Mouse (Mus musculus): ENCODE measurements around the gene Fbxo9. TPM values are rescaled to one million over a fixed set of nuclear protein-coding genes. Genes with fewer than 3 reads are reported as not detected.
"Not testable (repeated sequence)": the region's sequence is repeated elsewhere in the genome, so short reads cannot be mapped to it uniquely, and the experiment has no call there.

Gene Fbxo9
- polyA plus RNA-seq, 1 experiment: 16.4 TPM

- no peak overlapping the region for H3K4me3 ChIP-seq (ENCODE audit: low read depth, low read length)
- no peaks in the 10 kb centered on the region for H3K36me3 ChIP-seq (ENCODE audit: control insufficient read depth, insufficient read depth, low read length, poor library complexity, severe bottlenecking)
- no peak overlapping the region for H3K9ac ChIP-seq (ENCODE audit: low read depth, poor library complexity, severe bottlenecking)
- no peaks in the 10 kb centered on the region for H3K27me3 ChIP-seq (ENCODE audit: control insufficient read depth, insufficient read depth, low read length, poor library complexity, severe bottlenecking)
- no peak overlapping the region for H3K27ac ChIP-seq (ENCODE audit: insufficient read depth, low read length)
- H3K4me1 ChIP-seq (ENCODE audit: control insufficient read depth, insufficient read depth, low read length): no peaks in the 10 kb centered on the region
- TF ChIP-seq EP300 (IDR thresholded peaks at IDR 0.05; ENCODE audit: insufficient read depth, low read depth, low read length) (no peak), CTCF (IDR thresholded peaks at IDR 0.05; ENCODE audit: low read depth, low read length) (no peak), POLR2A (IDR thresholded peaks at IDR 0.05; ENCODE audit: insufficient read depth, low read length) (no peak)
- no peaks in the 10 kb centered on the region for H3K9me3 ChIP-seq (replicated peaks; ENCODE audit: control insufficient read depth, insufficient read depth, low read length, poor library complexity, severe bottlenecking)
These were observed 35.0 kb downstream of the Fbxo9 start for GRCm38 (mm10) chr9:78073713-78074340.

GRCm38 (mm10) chr9:78073291-78073690 is 35.6 kb downstream of the Fbxo9 start:
- not testable (repeated sequence) for H3K36me3 ChIP-seq (ENCODE audit: control insufficient read depth, insufficient read depth, low read length, poor library complexity, severe bottlenecking); H3K9ac ChIP-seq (ENCODE audit: low read depth, poor library complexity, severe bottlenecking); H3K4me1 ChIP-seq (ENCODE audit: control insufficient read depth, insufficient read depth, low read length); H3K9me3 ChIP-seq (replicated peaks; ENCODE audit: control insufficient read depth, insufficient read depth, low read length, poor library complexity, severe bottlenecking); H3K27me3 ChIP-seq (ENCODE audit: control insufficient read depth, insufficient read depth, low read length, poor library complexity, severe bottlenecking); H3K27ac ChIP-seq (ENCODE audit: insufficient read depth, low read length); H3K4me3 ChIP-seq (ENCODE audit: low read depth, low read length)

GRCm38 (mm10) chr9:78071626-78072025 is 37.2 kb downstream of the Fbxo9 start:
- Histone ChIP-seq H3K9me3 (replicated peaks; ENCODE audit: control insufficient read depth, insufficient read depth, low read length, poor library complexity, severe bottlenecking) (no peaks in the 10 kb centered on the region), H3K9ac (ENCODE audit: low read depth, poor library complexity, severe bottlenecking) (no peak overlapping the region), H3K36me3 (ENCODE audit: control insufficient read depth, insufficient read depth, low read length, poor library complexity, severe bottlenecking) (no peaks in the 10 kb centered on the region), H3K4me3 (ENCODE audit: low read depth, low read length) (no peak overlapping the region), H3K27me3 (ENCODE audit: control insufficient read depth, insufficient read depth, low read length, poor library complexity, severe bottlenecking) (no peaks in the 10 kb centered on the region), H3K4me1 (ENCODE audit: control insufficient read depth, insufficient read depth, low read length) (no peaks in the 10 kb centered on the region), H3K27ac (ENCODE audit: insufficient read depth, low read length) (no peak overlapping the region)
- TF ChIP-seq POLR2A (IDR thresholded peaks at IDR 0.05; ENCODE audit: insufficient read depth, low read length): no peak
- TF ChIP-seq CTCF (IDR thresholded peaks at IDR 0.05; ENCODE audit: low read depth, low read length): no peak
- TF ChIP-seq EP300 (IDR thresholded peaks at IDR 0.05; ENCODE audit: insufficient read depth, low read depth, low read length): no peak

GRCm38 (mm10) chr9:78070496-78070895 is 38.4 kb downstream of the Fbxo9 start:
- H3K4me3 ChIP-seq (ENCODE audit: low read depth, low read length): no peak overlapping the region
- H3K27ac ChIP-seq (ENCODE audit: insufficient read depth, low read length): no peak overlapping the region
- no peaks in the 10 kb centered on the region for H3K4me1 ChIP-seq (ENCODE audit: control insufficient read depth, insufficient read depth, low read length)
- no peak overlapping the region for H3K9ac ChIP-seq (ENCODE audit: low read depth, poor library complexity, severe bottlenecking)
- H3K27me3 ChIP-seq (ENCODE audit: control insufficient read depth, insufficient read depth, low read length, poor library complexity, severe bottlenecking): no peaks in the 10 kb centered on the region
- no peaks in the 10 kb centered on the region for H3K36me3 ChIP-seq (ENCODE audit: control insufficient read depth, insufficient read depth, low read length, poor library complexity, severe bottlenecking)
- no peak for TF ChIP-seq CTCF (IDR thresholded peaks at IDR 0.05; ENCODE audit: low read depth, low read length)
- TF ChIP-seq POLR2A (IDR thresholded peaks at IDR 0.05; ENCODE audit: insufficient read depth, low read length): no peak
- no peak for TF ChIP-seq EP300 (IDR thresholded peaks at IDR 0.05; ENCODE audit: insufficient read depth, low read depth, low read length)
- no peaks in the 10 kb centered on the region for H3K9me3 ChIP-seq (replicated peaks; ENCODE audit: control insufficient read depth, insufficient read depth, low read length, poor library complexity, severe bottlenecking)

GRCm38 (mm10) chr9:78064121-78064520 is 44.7 kb downstream of the Fbxo9 start:
- no peak overlapping the region for H3K27ac ChIP-seq (ENCODE audit: insufficient read depth, low read length)
- no peak overlapping the region for H3K4me3 ChIP-seq (ENCODE audit: low read depth, low read length)
- no peaks in the 10 kb centered on the region for H3K36me3 ChIP-seq (ENCODE audit: control insufficient read depth, insufficient read depth, low read length, poor library complexity, severe bottlenecking)
- TF ChIP-seq CTCF (IDR thresholded peaks at IDR 0.05; ENCODE audit: low read depth, low read length) (no peak), POLR2A (IDR thresholded peaks at IDR 0.05; ENCODE audit: insufficient read depth, low read length) (no peak), EP300 (IDR thresholded peaks at IDR 0.05; ENCODE audit: insufficient read depth, low read depth, low read length) (no peak)
- no peaks in the 10 kb centered on the region for H3K4me1 ChIP-seq (ENCODE audit: control insufficient read depth, insufficient read depth, low read length)
- H3K27me3 ChIP-seq (ENCODE audit: control insufficient read depth, insufficient read depth, low read length, poor library complexity, severe bottlenecking): no peaks in the 10 kb centered on the region
- no peak overlapping the region for H3K9ac ChIP-seq (ENCODE audit: low read depth, poor library complexity, severe bottlenecking)
- no peaks in the 10 kb centered on the region for H3K9me3 ChIP-seq (replicated peaks; ENCODE audit: control insufficient read depth, insufficient read depth, low read length, poor library complexity, severe bottlenecking)

GRCm38 (mm10) chr9:78062392-78062791 is 46.5 kb downstream of the Fbxo9 start:
- no peak overlapping the region for H3K27ac ChIP-seq (ENCODE audit: insufficient read depth, low read length)
- H3K4me1 ChIP-seq (ENCODE audit: control insufficient read depth, insufficient read depth, low read length): no peaks in the 10 kb centered on the region
- H3K27me3 ChIP-seq (ENCODE audit: control insufficient read depth, insufficient read depth, low read length, poor library complexity, severe bottlenecking): no peaks in the 10 kb centered on the region
- no peaks in the 10 kb centered on the region for H3K9me3 ChIP-seq (replicated peaks; ENCODE audit: control insufficient read depth, insufficient read depth, low read length, poor library complexity, severe bottlenecking)
- H3K36me3 ChIP-seq (ENCODE audit: control insufficient read depth, insufficient read depth, low read length, poor library complexity, severe bottlenecking): no peaks in the 10 kb centered on the region
- no peak for TF ChIP-seq EP300 (IDR thresholded peaks at IDR 0.05; ENCODE audit: insufficient read depth, low read depth, low read length)
- no peak for TF ChIP-seq CTCF (IDR thresholded peaks at IDR 0.05; ENCODE audit: low read depth, low read length)
- no peak for TF ChIP-seq POLR2A (IDR thresholded peaks at IDR 0.05; ENCODE audit: insufficient read depth, low read length)
- no peak overlapping the region for H3K9ac ChIP-seq (ENCODE audit: low read depth, poor library complexity, severe bottlenecking)
- H3K4me3 ChIP-seq (ENCODE audit: low read depth, low read length): no peak overlapping the region
